Mouse (Mus musculus): Measurements from ENCODE around the gene Dyrk1b. TPM values are rescaled to one million over a fixed set of nuclear protein-coding genes. Genes with fewer than 3 reads are reported as not detected.

Dyrk1b gene
- total and polyA plus RNA-seq, 3 experiments, result 0.26 to 0.51 (median 0.47) TPM

DNA sequence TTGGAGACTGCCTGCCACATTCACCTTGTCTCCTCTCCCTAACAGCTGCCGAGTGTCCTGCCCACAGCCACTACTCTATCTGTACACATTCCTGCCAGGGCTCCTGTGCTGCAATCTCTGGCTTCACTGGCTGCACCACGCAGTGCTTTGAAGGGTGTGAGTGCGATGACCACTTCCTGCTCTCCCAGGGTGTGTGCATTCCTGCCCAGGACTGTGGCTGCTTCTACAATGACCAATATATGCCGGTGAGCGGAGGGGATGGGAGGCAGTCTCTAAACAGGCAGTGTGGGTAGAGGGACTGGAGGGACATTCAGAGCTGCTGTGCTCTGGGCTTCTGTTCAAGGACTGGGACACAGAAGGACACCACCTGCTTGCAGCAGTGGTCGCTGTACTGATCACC is 20.0 kb upstream of the Dyrk1b start:
- no peak for DNase-seq (ENCODE audit: extremely low read depth)
- no peak overlapping the region for H3K9ac ChIP-seq (ENCODE audit: insufficient read depth, low read depth)
- no peaks in the 10 kb centered on the region for H3K79me2 ChIP-seq (replicated peaks; ENCODE audit: control insufficient read depth, extremely low read depth, insufficient read depth, poor library complexity, severe bottlenecking)
- H3K36me3 ChIP-seq (replicated peaks in 1 of 2; ENCODE audit: control insufficient read depth in 1 of 2, insufficient read depth in 1 of 2, low read length in 1 of 2), result no peaks in the 10 kb centered on the region
- dilution Hi-C loops (cut with MboI; ENCODE audit: extremely low pct_ligation_motif_present, extremely low pct_unique_long_range_greater_than_20kb, low sequenced_read_pairs), result no loop called here
- H3K4me2 ChIP-seq (ENCODE audit: insufficient read depth, low read depth, poor library complexity, severe bottlenecking), result no peak overlapping the region
- no peaks in the 10 kb centered on the region for H3K9me3 ChIP-seq (replicated peaks; ENCODE audit: low read length)
- TF ChIP-seq NELFE (IDR thresholded peaks at IDR 0.05; ENCODE audit: low read depth, low read length) (no peak), MYC (IDR thresholded peaks at IDR 0.05; ENCODE audit: low read depth, low read length) (no peak), POLR2AphosphoS2 (IDR thresholded peaks at IDR 0.05; ENCODE audit: low read depth, low read length) (no peak), ZKSCAN1 (IDR thresholded peaks at IDR 0.05; ENCODE audit: borderline replicate concordance, low read depth, low read length) (no peak), JUN (IDR thresholded peaks at IDR 0.05; ENCODE audit: insufficient read depth, low read depth, low read length) (no peak), E2F4 (IDR thresholded peaks at IDR 0.05; ENCODE audit: insufficient replicate concordance, low read depth, low read length) (no peak), JUND (conservative IDR thresholded peaks at IDR 0.05; ENCODE audit: low read depth, low read length) (no peak), PAX5 (IDR thresholded peaks at IDR 0.05; ENCODE audit: low read length) (no peak), ELF1 (IDR thresholded peaks at IDR 0.05; ENCODE audit: low read depth, low read length) (no peak), POLR2A (IDR thresholded peaks at IDR 0.05; ENCODE audit: low read depth, low read length) (no peak), EP300 (IDR thresholded peaks at IDR 0.05; ENCODE audit: low read length) (no peak), NRF1 (IDR thresholded peaks at IDR 0.05; ENCODE audit: low read depth, low read length) (no peak), IRF4 (IDR thresholded peaks at IDR 0.05; ENCODE audit: low read depth, low read length) (no peak), CHD2 (IDR thresholded peaks at IDR 0.05; ENCODE audit: low read length) (no peak), USF2 (conservative IDR thresholded peaks at IDR 0.05; ENCODE audit: low read depth, low read length) (no peak), MAX (IDR thresholded peaks at IDR 0.05; ENCODE audit: low read length) (no peak), MEF2A (IDR thresholded peaks at IDR 0.05; ENCODE audit: borderline replicate concordance, low read depth, low read length) (no peak)
- H3K27ac ChIP-seq (ENCODE audit: insufficient read depth, low read depth), result no peak overlapping the region
- in situ Hi-C loops (cut with MboI; ENCODE audit: low pct_ligation_motif_present, low pct_unique_long_range_greater_than_20kb, low sequenced_read_pairs), result no loop called here
- peaks cover 0 to 5% of the 10 kb centered on the region in 2 experiments; a peak in 2 of 4 replicates for H3K4me1 ChIP-seq (ENCODE audit: control insufficient read depth in 1 of 2, insufficient read depth in 2 of 2)
- H3K27me3 ChIP-seq (replicated peaks), result peaks cover 51% of the 10 kb centered on the region
- H3K4me3 ChIP-seq (replicated peaks in 1 of 3; ENCODE audit: low read depth in 2 of 3, low read length in 2 of 3, poor library complexity in 1 of 3), result no peak overlapping the region

DNA sequence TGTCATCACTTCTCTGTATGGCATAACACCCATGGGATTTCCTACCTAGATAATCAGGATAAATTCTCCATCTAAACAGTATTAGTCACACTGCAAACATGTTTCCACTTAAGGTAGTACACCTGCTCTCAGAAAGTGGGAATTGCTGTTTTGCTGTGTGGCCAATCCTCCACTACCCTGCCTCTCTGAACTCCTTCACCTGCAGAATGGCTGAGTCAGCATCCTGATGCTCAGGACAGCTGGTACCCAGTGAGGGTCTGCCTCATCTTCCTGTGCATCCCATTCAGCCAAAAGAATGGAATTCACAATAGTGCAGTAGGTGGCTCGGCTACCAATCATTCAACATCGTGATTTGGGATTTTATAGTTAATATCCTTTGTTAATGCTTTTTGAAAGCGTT is 19.4 kb upstream of the Dyrk1b start:
- Histone ChIP-seq H3K36me3 (replicated peaks in 1 of 2; ENCODE audit: control insufficient read depth in 1 of 2, insufficient read depth in 1 of 2, low read length in 1 of 2) (no peaks in the 10 kb centered on the region), H3K9ac (ENCODE audit: insufficient read depth, low read depth) (no peak overlapping the region), H3K79me2 (replicated peaks; ENCODE audit: control insufficient read depth, extremely low read depth, insufficient read depth, poor library complexity, severe bottlenecking) (no peaks in the 10 kb centered on the region), H3K4me1 (ENCODE audit: control insufficient read depth in 1 of 2, insufficient read depth in 2 of 2) (peaks cover 0 to 5% of the 10 kb centered on the region in 2 experiments; a peak in 2 of 4 replicates), H3K4me2 (ENCODE audit: insufficient read depth, low read depth, poor library complexity, severe bottlenecking) (no peak overlapping the region), H3K27me3 (replicated peaks) (peaks cover 47% of the 10 kb centered on the region), H3K9me3 (replicated peaks; ENCODE audit: low read length) (no peaks in the 10 kb centered on the region), H3K27ac (ENCODE audit: insufficient read depth, low read depth) (no peak overlapping the region), H3K4me3 (replicated peaks in 1 of 3; ENCODE audit: low read depth in 2 of 3, low read length in 2 of 3, poor library complexity in 1 of 3) (no peak overlapping the region)
- in situ Hi-C loops (cut with MboI; ENCODE audit: low pct_ligation_motif_present, low pct_unique_long_range_greater_than_20kb, low sequenced_read_pairs), result loop anchor here (10.0 kb wide), 1 partner anchor 105 kb away; the partner anchor contains the start of gene Psmc4
- dilution Hi-C loops (cut with MboI; ENCODE audit: extremely low pct_ligation_motif_present, extremely low pct_unique_long_range_greater_than_20kb, low sequenced_read_pairs), result no loop called here
- no peak for DNase-seq (ENCODE audit: extremely low read depth)
- peak; percentile 79; the same call in 1 of the 2 replicates for TF ChIP-seq MAFK (IDR thresholded peaks at IDR 0.05; ENCODE audit: insufficient replicate concordance, low read length)
- no peak for TF ChIP-seq CHD1 (IDR thresholded peaks at IDR 0.05; ENCODE audit: low read depth, low read length)
